Mouse (Mus musculus) hindbrain, embryonic 13.5 days (tissue): ENCODE measurements around the gene Fam192a. TPM values are rescaled to one million over a fixed set of nuclear protein-coding genes. Genes with fewer than 3 reads are reported as not detected.

ENCODE experiments used
- ATAC-seq: fragments of 200-750 bp; cut with Nextera tagmentation; 2 replicates; pipeline ENCODE4 v1.8.0; 2017; ENCODE audit warnings: moderate TSS enrichment; ENCODE audit not compliant: low FRiP score
- H3K27ac ChIP-seq: fragments of 300-500 bp; sonication (generic); 2 replicates; pipeline ENCODE4 v1.5.1; 2015; ENCODE audit warnings: inconsistent platforms, mild to moderate bottlenecking, moderate library complexity
- H3K27me3 ChIP-seq: fragments of 300-500 bp; sonication (generic); 2 replicates; pipeline ENCODE4 v1.6.1; 2015; ENCODE audit warnings: mild to moderate bottlenecking, inconsistent platforms
- H3K36me3 ChIP-seq: fragments of 300-500 bp; sonication (generic); 2 replicates; pipeline ENCODE4 v1.6.1; 2015; ENCODE audit warnings: mild to moderate bottlenecking, inconsistent platforms
- H3K4me1 ChIP-seq: fragments of 300-500 bp; sonication (generic); replicated peaks from 2 replicates; pipeline ENCODE4 v1.6.1; 2015; ENCODE audit warnings: inconsistent platforms
- H3K4me2 ChIP-seq: fragments of 300-500 bp; sonication (generic); 2 replicates; pipeline ENCODE4 v1.6.1; 2015; ENCODE audit warnings: inconsistent platforms, mild to moderate bottlenecking, moderate library complexity
- H3K4me3 ChIP-seq: fragments of 300-500 bp; sonication (generic); 2 replicates; pipeline ENCODE4 v1.5.1; 2015; ENCODE audit warnings: mild to moderate bottlenecking, inconsistent platforms
- H3K9ac ChIP-seq: fragments of 300-500 bp; sonication (generic); 2 replicates; pipeline ENCODE4 v1.6.1; 2015; ENCODE audit warnings: mild to moderate bottlenecking, inconsistent platforms
- H3K9me3 ChIP-seq: fragments of 300-500 bp; sonication (generic); 2 replicates; pipeline ENCODE4 v1.6.1; 2016; ENCODE audit warnings: inconsistent platforms
- WGBS: fragments of 180-500 bp; shearing (Covaris S2); methylation state at CpG from one replicate; pipeline ENCODE4 v1.1.7; 2015; 5-methylcytosine and 5-hydroxymethylcytosine counted together
- polyA plus RNA-seq: library from polyadenylated mRNA; unstranded; fragments of >200 nt; fragmentation: Nextera tagmentation; extraction: Ambion mirVana; gene quantifications from 2 replicates; pipeline ENCODE4 v1.2.1, GENCODE M21; 2015

Gene Fam192a
- polyA plus RNA-seq, 1 experiment from 2014 or later = 89.0 TPM

DNA sequence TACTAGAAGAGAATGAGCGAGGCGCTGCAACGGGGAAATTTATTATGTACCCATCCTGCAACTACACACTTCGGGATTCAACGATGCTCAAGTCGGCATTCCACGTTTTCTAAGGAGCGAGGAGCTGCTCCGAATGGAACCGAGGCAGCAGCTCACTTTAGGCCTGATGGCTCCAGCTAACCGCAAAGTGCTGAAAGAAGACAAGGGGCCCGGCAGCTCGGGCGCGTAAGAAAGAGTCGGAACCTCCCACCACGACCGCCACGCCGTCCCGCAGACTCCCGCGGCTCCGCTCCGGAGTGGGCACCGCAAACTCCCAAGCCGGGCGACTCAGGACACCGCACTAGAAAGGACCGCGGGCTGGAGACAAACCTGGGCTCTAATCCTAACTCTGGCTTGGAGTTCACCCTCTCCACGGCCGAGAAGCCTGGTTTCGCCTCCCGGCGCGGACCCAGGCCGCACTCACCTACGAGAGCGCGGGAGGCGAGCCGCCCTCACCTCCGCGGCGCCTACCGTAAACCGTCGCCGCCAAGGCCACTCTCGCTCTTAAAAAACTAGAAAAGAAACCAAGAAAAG is 677 bp downstream of the Fam192a start:
- WGBS = under 1% methylated on average over 51 of the region's 51 CpGs
- ATAC-seq = peak; percentile 60
- H3K36me3 ChIP-seq = no peaks in the 10 kb centered on the region

DNA sequence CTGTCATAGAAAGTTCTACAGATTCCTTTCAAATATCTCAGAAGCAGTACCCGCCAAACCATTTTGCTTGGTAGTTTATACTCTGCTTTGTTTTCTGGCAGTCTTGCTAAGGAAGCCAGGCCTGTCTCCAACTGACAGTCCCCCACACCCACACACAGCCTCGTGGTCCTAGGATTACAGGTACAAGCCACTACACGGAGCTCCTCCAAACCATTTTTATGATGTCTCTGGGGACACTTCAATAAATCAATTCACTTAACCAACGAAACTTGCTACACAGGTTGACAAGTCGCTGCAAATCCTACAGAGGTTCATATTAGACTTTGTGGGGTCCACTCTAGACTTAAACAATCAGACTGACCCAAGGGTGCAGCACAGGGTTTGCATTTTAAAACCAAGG is 1.3 kb downstream of the Fam192a start:
- 0 out of 2 replicates have a peak overlapping the region, but pooled peaks have one; percentile 89 for H3K27ac ChIP-seq
- WGBS = 26% methylated on average over 5 of the region's 5 CpGs

More for the DNA sequence above, 677 bp downstream of the Fam192a start:
- Histone ChIP-seq H3K4me1 (peaks cover 34% of the 10 kb centered on the region), H3K9ac (peak overlapping the region; percentile 93), H3K27me3 (no peaks in the 10 kb centered on the region), H3K9me3 (no peaks in the 10 kb centered on the region), H3K27ac (peak overlapping the region; percentile 89), H3K4me2 (peak overlapping the region; percentile 96), H3K4me3 (peak overlapping the region; percentile 99)

DNA sequence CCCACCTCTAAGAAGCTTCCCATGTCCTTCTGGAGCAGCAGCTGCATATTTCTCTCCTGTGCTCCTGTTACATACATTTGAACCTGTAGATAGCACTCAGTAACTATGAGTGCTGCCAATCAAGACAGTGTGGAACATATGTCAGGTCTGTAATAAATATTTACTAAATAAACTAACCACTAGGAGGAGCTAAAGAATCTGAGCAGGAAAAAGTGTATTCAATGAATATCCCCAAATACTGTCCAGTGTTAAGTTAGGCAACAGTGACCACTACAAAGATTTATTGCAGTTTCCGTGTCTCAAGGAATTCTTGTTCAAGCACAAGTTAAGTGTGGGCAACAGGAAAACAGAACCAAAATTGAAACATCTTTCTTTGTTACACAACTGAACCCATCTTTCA is 7.6 kb downstream of the Fam192a start:
- no peak overlapping the region for H3K4me3 ChIP-seq
- peaks cover 3% of the 10 kb centered on the region; the same call in 1 of the 2 replicates for H3K4me1 ChIP-seq
- H3K4me2 ChIP-seq = no peak overlapping the region
- H3K9me3 ChIP-seq = no peaks in the 10 kb centered on the region
- H3K27ac ChIP-seq = no peak overlapping the region
- no peak overlapping the region for H3K9ac ChIP-seq
- ATAC-seq = no peak
- H3K27me3 ChIP-seq = no peaks in the 10 kb centered on the region
- 77% methylated on average over 1 of the region's 1 CpGs for WGBS
- 0 out of 2 replicates have a peak, but pooled peaks cover 1% of the 10 kb centered on the region for H3K36me3 ChIP-seq

More for the DNA sequence above, 1.3 kb downstream of the Fam192a start:
- Histone ChIP-seq H3K36me3 (no peaks in the 10 kb centered on the region), H3K9me3 (no peaks in the 10 kb centered on the region), H3K4me3 (peak overlapping the region; percentile 99), H3K27me3 (no peaks in the 10 kb centered on the region), H3K4me1 (peaks cover 34% of the 10 kb centered on the region), H3K9ac (peak overlapping the region; percentile 93), H3K4me2 (peak overlapping the region; percentile 96)
- ATAC-seq = no peak

DNA sequence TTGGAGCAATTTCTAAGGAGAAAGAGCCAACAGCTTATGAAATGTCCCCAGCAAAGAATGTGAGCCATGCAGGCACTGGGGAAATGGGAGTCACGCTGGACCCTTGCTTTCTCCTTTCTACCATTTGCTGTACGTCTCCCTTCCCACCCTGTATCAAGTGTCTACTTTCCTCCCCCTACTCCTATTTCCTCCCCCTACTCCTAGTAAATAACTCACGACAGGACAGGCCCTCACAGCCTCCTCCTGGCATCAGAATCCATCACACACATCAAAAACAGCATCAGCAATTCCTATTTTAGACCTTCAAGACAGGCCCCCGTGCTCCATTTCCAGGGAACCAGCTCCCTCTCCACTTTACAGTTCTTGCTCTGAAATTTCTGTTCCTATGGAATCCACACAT is 10.1 kb downstream of the Fam192a start:
- H3K27me3 ChIP-seq = no peaks in the 10 kb centered on the region
- H3K9ac ChIP-seq = no peak overlapping the region
- no peak overlapping the region for H3K27ac ChIP-seq
- H3K4me3 ChIP-seq = no peak overlapping the region
- H3K4me2 ChIP-seq = no peak overlapping the region
- H3K9me3 ChIP-seq = no peaks in the 10 kb centered on the region
- ATAC-seq = no peak
- WGBS = 89% methylated on average over 4 of the region's 4 CpGs
- H3K4me1 ChIP-seq = no peaks in the 10 kb centered on the region
- H3K36me3 ChIP-seq = peaks cover 26% of the 10 kb centered on the region

DNA sequence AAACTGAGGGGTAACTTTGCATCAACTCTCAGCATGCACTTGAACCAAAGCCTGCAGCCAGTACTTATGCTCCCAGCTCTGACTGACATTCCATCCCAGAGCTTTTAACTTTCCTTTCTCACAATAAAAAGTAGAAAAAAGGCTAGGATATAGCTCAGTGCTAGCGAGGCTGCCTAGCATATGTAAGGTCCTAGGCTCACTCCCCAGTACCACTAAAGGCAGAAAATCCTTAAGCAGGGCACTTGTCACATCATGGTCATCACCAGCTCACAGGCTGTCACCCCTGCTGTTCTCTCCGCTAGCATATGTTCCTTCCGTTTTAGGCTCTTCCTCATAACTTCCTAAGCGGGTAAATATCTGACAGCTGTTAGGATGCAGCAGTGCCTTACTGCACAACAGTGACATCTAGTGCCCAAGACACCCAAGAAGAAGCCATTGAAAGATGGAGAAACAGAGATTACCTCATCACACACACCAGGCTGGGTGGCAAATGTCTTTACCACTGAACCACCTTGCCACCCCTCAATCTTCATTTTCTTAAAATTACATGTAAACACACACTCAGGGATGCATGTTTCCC is 17.5 kb downstream of the Fam192a start:
- H3K9me3 ChIP-seq = no peaks in the 10 kb centered on the region
- peak; percentile 74 for ATAC-seq
- H3K27ac ChIP-seq = no peak overlapping the region
- no peak overlapping the region for H3K4me2 ChIP-seq
- H3K36me3 ChIP-seq = peaks cover 79% of the 10 kb centered on the region
- peaks cover 3% of the 10 kb centered on the region; the same call in 1 of the 2 replicates for H3K4me1 ChIP-seq
- no peaks in the 10 kb centered on the region for H3K27me3 ChIP-seq
- no peak overlapping the region for H3K4me3 ChIP-seq
- 35% methylated on average over 4 of the region's 4 CpGs for WGBS
- H3K9ac ChIP-seq = no peak overlapping the region

DNA sequence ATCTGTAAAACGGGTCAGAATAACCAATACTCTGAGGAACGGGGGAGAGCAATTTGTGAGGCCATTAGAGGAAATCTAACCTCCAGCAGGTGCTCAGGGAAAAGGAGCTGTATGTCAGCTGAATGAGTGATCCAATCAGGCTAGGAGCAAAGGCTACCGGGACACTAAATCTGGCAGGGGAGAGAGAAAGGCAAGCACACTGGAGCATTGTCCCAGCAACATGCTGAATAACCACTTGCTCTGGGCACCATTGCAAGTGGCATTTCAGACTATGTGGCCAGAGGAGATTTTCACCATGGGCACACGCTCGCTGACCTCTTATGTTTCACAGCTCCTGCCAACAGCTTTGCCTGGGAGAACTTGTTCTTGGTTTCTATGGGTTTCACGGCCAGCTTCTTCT is 19.2 kb downstream of the Fam192a start:
- WGBS = 88% methylated on average over 6 of the region's 6 CpGs
- Histone ChIP-seq H3K36me3 (peaks cover 80% of the 10 kb centered on the region), H3K4me2 (no peak overlapping the region), H3K9ac (no peak overlapping the region), H3K27ac (no peak overlapping the region), H3K27me3 (no peaks in the 10 kb centered on the region), H3K9me3 (no peaks in the 10 kb centered on the region), H3K4me3 (no peak overlapping the region), H3K4me1 (peaks cover 3% of the 10 kb centered on the region; the same call in 1 of the 2 replicates)
- ATAC-seq = no peak

DNA sequence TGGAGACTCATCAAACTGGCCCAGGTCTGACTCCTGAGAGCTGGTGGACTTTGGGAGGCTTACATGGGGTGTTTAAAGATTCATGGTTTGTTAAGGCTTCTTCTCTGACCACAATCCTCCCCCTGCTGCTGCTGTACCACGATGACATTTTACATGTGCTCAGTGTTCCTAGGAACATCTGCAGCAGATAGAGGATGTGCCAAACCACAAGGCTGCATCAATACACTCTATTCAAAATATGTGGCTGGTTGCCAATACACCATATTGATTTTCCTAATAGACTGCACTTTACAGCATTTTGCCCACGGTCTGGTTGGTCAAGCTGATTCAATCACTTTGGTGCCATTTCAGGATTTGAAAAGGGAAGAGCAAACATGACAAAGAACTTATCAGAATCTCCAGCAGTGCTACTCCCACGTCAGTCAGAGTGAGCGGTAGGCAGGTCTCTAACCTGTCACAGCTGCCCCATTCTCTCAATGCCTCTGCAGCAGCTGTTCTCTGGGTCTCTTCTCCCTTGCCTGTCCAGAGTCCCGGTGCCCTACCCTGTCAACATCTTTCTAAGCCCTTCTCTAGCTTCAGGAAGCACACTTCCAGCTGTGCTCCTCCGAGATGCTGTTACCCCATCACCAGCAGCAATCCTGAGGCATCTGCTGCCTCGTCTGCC is 19.8 kb downstream of the Fam192a start:
- Histone ChIP-seq H3K4me1 (peaks cover 3% of the 10 kb centered on the region; the same call in 1 of the 2 replicates), H3K36me3 (peaks cover 80% of the 10 kb centered on the region), H3K4me2 (no peak overlapping the region), H3K4me3 (no peak overlapping the region), H3K27ac (peak overlapping the region; percentile 12; the same call in 1 of the 2 replicates), H3K9me3 (no peaks in the 10 kb centered on the region), H3K27me3 (no peaks in the 10 kb centered on the region), H3K9ac (no peak overlapping the region; the same call in 1 of the 2 replicates)
- no peak for ATAC-seq
- WGBS = 80% methylated on average over 7 of the region's 7 CpGs

DNA sequence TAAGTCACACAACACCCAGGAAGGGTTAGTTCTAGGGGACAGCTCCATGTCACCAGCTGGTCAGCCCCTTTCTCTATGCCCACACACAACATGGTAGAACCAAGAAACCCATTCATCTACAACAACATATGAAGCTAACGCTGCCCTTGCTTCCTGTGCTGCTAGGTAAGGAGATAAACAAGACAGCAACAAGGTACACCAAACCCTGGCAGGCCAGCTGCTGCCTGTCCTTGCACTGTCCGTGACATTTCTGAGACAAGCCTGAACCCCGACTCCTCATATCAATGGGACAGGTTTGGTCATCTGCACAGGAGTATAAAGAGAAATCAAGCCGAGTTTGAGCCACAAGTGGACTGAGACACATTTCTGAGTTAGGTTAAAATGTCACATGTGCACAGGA is 26.6 kb downstream of the Fam192a start:
- no peak overlapping the region for H3K4me3 ChIP-seq
- no peaks in the 10 kb centered on the region for H3K9me3 ChIP-seq
- H3K9ac ChIP-seq = no peak overlapping the region
- H3K27me3 ChIP-seq = no peaks in the 10 kb centered on the region
- peaks cover 70% of the 10 kb centered on the region for H3K36me3 ChIP-seq
- WGBS = 94% methylated on average over 4 of the region's 4 CpGs
- ATAC-seq = no peak
- no peak overlapping the region for H3K4me2 ChIP-seq
- H3K27ac ChIP-seq = peak overlapping the region; percentile 74
- H3K4me1 ChIP-seq = no peaks in the 10 kb centered on the region

DNA sequence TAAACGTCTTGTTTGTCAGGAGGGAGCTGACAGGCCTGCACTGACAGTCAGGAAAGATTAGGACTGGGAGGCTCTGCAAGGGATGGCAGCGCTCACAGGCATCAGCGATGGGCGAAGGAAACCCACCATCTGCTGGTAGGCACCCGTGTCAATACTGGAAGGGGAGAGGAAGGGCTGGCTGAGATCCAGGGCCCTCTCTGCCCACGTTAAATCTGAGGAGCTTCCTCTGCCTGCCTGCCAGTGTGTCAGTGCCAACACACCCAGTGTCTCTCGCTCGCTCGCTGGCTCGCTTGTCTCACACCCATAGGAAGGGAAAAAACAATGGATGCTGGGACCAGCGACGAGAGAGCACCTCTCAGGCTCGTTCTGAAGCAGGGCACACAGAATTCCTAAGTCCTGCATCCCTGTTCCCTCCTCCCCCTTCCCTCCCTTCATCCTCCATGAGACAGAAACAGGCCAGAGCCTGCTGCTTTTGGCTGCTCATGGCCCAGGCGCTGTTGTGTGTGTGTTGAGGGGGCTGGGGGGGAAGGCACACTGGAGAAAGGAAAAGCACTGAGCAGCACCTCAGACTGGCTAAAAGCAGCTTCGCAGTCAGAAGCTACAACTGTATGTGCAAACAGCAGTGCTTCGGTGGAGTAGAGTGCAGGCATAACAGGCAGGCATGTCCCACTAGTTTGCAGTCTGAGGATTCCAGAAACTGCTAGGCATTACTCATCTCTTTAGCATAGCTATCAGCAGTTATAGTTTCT is 27.5 kb downstream of the Fam192a start:
- Histone ChIP-seq H3K9ac (peak overlapping the region; percentile 24; the same call in 1 of the 2 replicates), H3K9me3 (no peaks in the 10 kb centered on the region), H3K4me2 (no peak overlapping the region), H3K27ac (peak overlapping the region; percentile 74), H3K4me1 (peaks cover 5% of the 10 kb centered on the region), H3K4me3 (no peak overlapping the region), H3K36me3 (peaks cover 68% of the 10 kb centered on the region), H3K27me3 (no peaks in the 10 kb centered on the region)
- WGBS = 81% methylated on average over 16 of the region's 16 CpGs
- ATAC-seq = peak; percentile 69

DNA sequence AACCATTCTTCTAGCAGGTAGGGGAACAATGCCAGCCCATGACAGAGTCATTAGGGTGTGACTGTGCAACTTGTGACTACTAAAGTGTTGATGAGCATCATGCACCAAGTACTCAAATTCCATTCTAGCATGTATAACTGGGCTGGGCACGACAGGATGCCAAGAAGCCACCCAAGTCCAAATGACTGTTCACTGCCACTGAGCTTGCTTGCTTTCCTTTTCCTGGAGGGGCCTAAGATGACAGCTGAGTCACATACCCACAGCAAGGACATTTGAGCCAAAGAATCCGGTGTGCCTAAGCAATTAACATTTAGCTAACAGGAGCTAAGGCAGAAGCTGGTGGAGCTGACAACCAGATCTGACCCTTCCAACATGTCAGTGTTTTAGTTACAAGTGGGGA is 29.9 kb downstream of the Fam192a start:
- H3K9ac ChIP-seq = no peak overlapping the region
- peaks cover 44% of the 10 kb centered on the region for H3K36me3 ChIP-seq
- H3K9me3 ChIP-seq = no peaks in the 10 kb centered on the region
- no peak overlapping the region for H3K27ac ChIP-seq
- no peak for ATAC-seq
- 81% methylated on average over 2 of the region's 2 CpGs for WGBS
- H3K4me2 ChIP-seq = no peak overlapping the region
- peaks cover 22% of the 10 kb centered on the region for H3K4me1 ChIP-seq
- H3K27me3 ChIP-seq = no peaks in the 10 kb centered on the region
- H3K4me3 ChIP-seq = no peak overlapping the region

DNA sequence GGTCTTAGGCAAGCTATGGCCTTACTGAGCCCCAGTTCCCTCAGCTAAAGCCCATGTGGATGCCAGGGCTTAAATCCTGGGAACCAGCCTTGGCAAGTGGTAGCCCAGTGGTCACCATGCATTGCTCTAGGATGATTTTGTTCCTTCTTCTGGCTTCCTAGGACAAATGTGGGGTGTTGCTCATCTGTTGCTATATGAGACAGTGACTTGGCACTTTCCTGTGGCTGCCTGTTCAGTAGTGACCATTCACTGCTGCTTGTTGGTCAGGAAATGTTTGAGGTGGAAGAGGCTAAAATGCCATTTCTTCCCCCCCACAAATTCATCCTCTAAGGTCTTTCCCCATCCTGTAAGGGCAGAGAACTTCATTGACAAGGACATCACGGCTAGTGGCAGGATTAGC is 32.4 kb downstream of the Fam192a start:
- WGBS = 60% methylated on average over 1 of the region's 1 CpGs
- no peak overlapping the region for H3K27ac ChIP-seq

DNA sequence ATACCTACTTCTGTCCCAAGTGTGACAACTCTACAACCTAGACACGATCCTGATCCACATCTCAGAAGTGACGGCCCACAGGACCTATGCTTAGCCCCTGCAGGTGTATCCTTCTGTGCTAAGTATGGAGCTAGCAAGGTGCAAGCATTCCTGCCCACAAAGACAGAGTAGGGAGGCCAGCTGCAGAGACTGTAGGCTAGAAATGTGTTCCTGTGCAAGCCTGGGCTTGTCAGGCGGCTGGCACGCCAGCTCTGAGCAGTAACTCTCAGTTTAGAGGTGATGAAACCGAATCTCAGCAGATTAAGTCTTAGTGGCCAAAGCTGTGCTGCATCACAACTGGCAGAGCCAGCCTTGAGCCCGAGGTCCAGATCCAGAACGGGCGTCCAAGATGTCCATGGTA is 33.7 kb downstream of the Fam192a start:
- Histone ChIP-seq H3K4me1 (peaks cover 38% of the 10 kb centered on the region), H3K9ac (no peak overlapping the region), H3K36me3 (peaks cover 6% of the 10 kb centered on the region), H3K4me3 (no peak overlapping the region), H3K9me3 (no peaks in the 10 kb centered on the region), H3K27ac (peak overlapping the region; percentile 44; the same call in 1 of the 2 replicates), H3K27me3 (peaks cover 15% of the 10 kb centered on the region; the same call in 1 of the 2 replicates), H3K4me2 (no peak overlapping the region)
- ATAC-seq = no peak
- 94% methylated on average over 8 of the region's 8 CpGs for whole genome bisulfite sequencing

More for the DNA sequence above, 32.4 kb downstream of the Fam192a start:
- Histone ChIP-seq H3K4me1 (peaks cover 38% of the 10 kb centered on the region), H3K9me3 (no peaks in the 10 kb centered on the region), H3K4me2 (no peak overlapping the region), H3K36me3 (peaks cover 19% of the 10 kb centered on the region), H3K27me3 (0 out of 2 replicates have a peak, but pooled peaks cover 3% of the 10 kb centered on the region), H3K9ac (no peak overlapping the region), H3K4me3 (no peak overlapping the region)
- ATAC-seq = no peak
